Mouse (Mus musculus) CH12.LX (cell line): ENCODE data around the gene Rnd1. TPM values are rescaled to one million over a fixed set of nuclear protein-coding genes. Genes with fewer than 3 reads are reported as not detected.

Experiments used
- DNase-seq: peaks from one replicate; pipeline ENCODE4 v3.0.0-alpha.2; 2013; ENCODE audit errors: extremely low read depth
- H3K27ac ChIP-seq: 2 replicates; pipeline ENCODE4 v1.5.1; 2012; ENCODE audit warnings: low read depth, mild to moderate bottlenecking, control low read depth, moderate library complexity; ENCODE audit not compliant: insufficient read depth
- H3K27me3 ChIP-seq: replicated peaks from 2 replicates; pipeline ENCODE3; 2012; ENCODE audit warnings: inconsistent platforms
- H3K36me3 ChIP-seq, 2 experiments: replicated peaks in 1 of 2; 2 replicates each; pipeline versions ENCODE3 to v1.6.1; 2012; ENCODE audit warnings: inconsistent platforms in 1 of 2, low read length in 1 of 2, mild to moderate bottlenecking in 1 of 2, mixed read lengths in 1 of 2, moderate library complexity in 1 of 2; ENCODE audit not compliant: control insufficient read depth in 1 of 2, insufficient read depth in 1 of 2
- H3K4me1 ChIP-seq, 2 experiments: 2 replicates each; pipeline ENCODE4 v1.6.1; 2012; ENCODE audit warnings: inconsistent platforms in 1 of 2, moderate library complexity in 1 of 2; ENCODE audit not compliant: insufficient read depth in 2 of 2, control insufficient read depth in 1 of 2
- H3K4me2 ChIP-seq: 2 replicates; pipeline ENCODE4 v1.6.1; 2012; ENCODE audit warnings: low read depth, mild to moderate bottlenecking, control low read depth; ENCODE audit not compliant: poor library complexity, insufficient read depth, severe bottlenecking
- H3K4me3 ChIP-seq, 3 experiments: fragments of 150-350 bp in 1 of 3; sonication (generic) in 1 of 3; replicated peaks in 1 of 3; 2 replicates each; pipeline versions ENCODE3 to v1.5.1; 2011 to 2012; ENCODE audit warnings: low read depth in 2 of 3, low read length in 2 of 3, mild to moderate bottlenecking in 2 of 3, moderate library complexity in 2 of 3, control low read depth in 1 of 3, improper control_type of control experiment in 1 of 3, inconsistent platforms in 1 of 3, mixed read lengths in 1 of 3; ENCODE audit not compliant: poor library complexity in 1 of 3
- H3K79me2 ChIP-seq: replicated peaks from 2 replicates; pipeline ENCODE4 v1.6.1; 2012; ENCODE audit warnings: mild to moderate bottlenecking, moderate library complexity; ENCODE audit not compliant: control insufficient read depth, poor library complexity, insufficient read depth, severe bottlenecking; ENCODE audit errors: extremely low read depth
- H3K9ac ChIP-seq: 2 replicates; pipeline ENCODE4 v1.6.1; 2012; ENCODE audit warnings: low read depth, mild to moderate bottlenecking, control low read depth, moderate library complexity; ENCODE audit not compliant: insufficient read depth
- H3K9me3 ChIP-seq: replicated peaks from 2 replicates; pipeline ENCODE3; 2012; ENCODE audit warnings: low read length, inconsistent platforms, mixed read lengths
- BHLHE40 ChIP-seq: IDR thresholded peaks from 2 replicates; pipeline ENCODE4 v1.6.1; 2011; ENCODE audit warnings: mild to moderate bottlenecking, low read depth, low read length, improper control_type of control experiment
- CHD1 ChIP-seq: IDR thresholded peaks from 2 replicates; pipeline ENCODE4 v1.6.1; 2012; ENCODE audit warnings: low read depth, low read length, improper control_type of control experiment, inconsistent platforms
- CHD2 ChIP-seq: IDR thresholded peaks from 2 replicates; pipeline ENCODE4 v1.6.1; 2011; ENCODE audit warnings: low read length, improper control_type of control experiment
- CTCF ChIP-seq, 2 experiments: IDR thresholded peaks in 1 of 2; conservative IDR thresholded peaks in 1 of 2; 2 replicates each; pipeline ENCODE4 v1.5.1; 2011 to 2012; ENCODE audit warnings: low read depth in 2 of 2, low read length in 2 of 2, improper control_type of control experiment in 1 of 2, inconsistent platforms in 1 of 2, mild to moderate bottlenecking in 1 of 2, moderate library complexity in 1 of 2
- E2F4 ChIP-seq: IDR thresholded peaks from 2 replicates; pipeline ENCODE4 v1.6.1; 2011; ENCODE audit warnings: low read depth, low read length, improper control_type of control experiment; ENCODE audit not compliant: insufficient replicate concordance
- ELF1 ChIP-seq: IDR thresholded peaks from 2 replicates; pipeline ENCODE4 v1.6.1; 2014; ENCODE audit warnings: low read depth, mild to moderate bottlenecking, inconsistent platforms, low read length, improper control_type of control experiment
- ETS1 ChIP-seq: conservative IDR thresholded peaks from 2 replicates; pipeline ENCODE4 v1.6.1; 2012; ENCODE audit warnings: low read depth, mild to moderate bottlenecking, inconsistent platforms, low read length, improper control_type of control experiment, moderate library complexity
- GABPA ChIP-seq: IDR thresholded peaks from 2 replicates; pipeline ENCODE4 v1.6.1; 2012; ENCODE audit warnings: low read depth, low read length, improper control_type of control experiment, inconsistent platforms; ENCODE audit not compliant: insufficient replicate concordance
- IRF4 ChIP-seq: IDR thresholded peaks from 2 replicates; pipeline ENCODE4 v1.6.1; 2014; ENCODE audit warnings: low read depth, mild to moderate bottlenecking, inconsistent platforms, low read length, improper control_type of control experiment
- KAT2A ChIP-seq: IDR thresholded peaks from 2 replicates; pipeline ENCODE4 v1.6.1; 2012; ENCODE audit warnings: low read length, improper control_type of control experiment, inconsistent platforms; ENCODE audit not compliant: insufficient replicate concordance
- MAFK ChIP-seq: IDR thresholded peaks from 2 replicates; pipeline ENCODE4 v1.6.1; 2011; ENCODE audit warnings: low read length, improper control_type of control experiment; ENCODE audit not compliant: insufficient replicate concordance
- MAX ChIP-seq: IDR thresholded peaks from 2 replicates; pipeline ENCODE4 v1.6.1; 2011; ENCODE audit warnings: low read length, improper control_type of control experiment
- MAZ ChIP-seq: IDR thresholded peaks from 2 replicates; pipeline ENCODE4 v1.6.1; 2012; ENCODE audit warnings: low read depth, mild to moderate bottlenecking, inconsistent platforms, low read length, improper control_type of control experiment, moderate library complexity
- MEF2A ChIP-seq: IDR thresholded peaks from 2 replicates; pipeline ENCODE4 v1.6.1; 2014; ENCODE audit warnings: low read depth, mild to moderate bottlenecking, inconsistent platforms, low read length, improper control_type of control experiment, borderline replicate concordance
- MYC ChIP-seq: IDR thresholded peaks from 2 replicates; pipeline ENCODE4 v1.6.1; 2011; ENCODE audit warnings: low read depth, mild to moderate bottlenecking, improper control_type of control experiment, low read length
- NELFE ChIP-seq: IDR thresholded peaks from 2 replicates; pipeline ENCODE4 v1.6.1; 2011; ENCODE audit warnings: low read depth, low read length, improper control_type of control experiment
- NRF1 ChIP-seq: IDR thresholded peaks from 2 replicates; pipeline ENCODE4 v1.6.1; 2014; ENCODE audit warnings: low read depth, mild to moderate bottlenecking, inconsistent platforms, low read length, improper control_type of control experiment, moderate library complexity
- POLR2A ChIP-seq: IDR thresholded peaks from 2 replicates; pipeline ENCODE4 v1.6.1; 2011; ENCODE audit warnings: low read depth, mild to moderate bottlenecking, improper control_type of control experiment, low read length
- POLR2AphosphoS2 ChIP-seq: IDR thresholded peaks from 2 replicates; pipeline ENCODE4 v1.6.1; 2011; ENCODE audit warnings: low read depth, low read length, improper control_type of control experiment
- RAD21 ChIP-seq: IDR thresholded peaks from 2 replicates; pipeline ENCODE4 v1.6.1; 2011; ENCODE audit warnings: low read depth, mild to moderate bottlenecking, low read length, improper control_type of control experiment, moderate library complexity
- RCOR1 ChIP-seq: conservative IDR thresholded peaks from 2 replicates; pipeline ENCODE4 v1.6.1; 2012; ENCODE audit warnings: low read depth, mild to moderate bottlenecking, inconsistent platforms, low read length, improper control_type of control experiment
- SMC3 ChIP-seq: IDR thresholded peaks from 2 replicates; pipeline ENCODE4 v1.6.1; 2011; ENCODE audit warnings: low read depth, low read length, improper control_type of control experiment
- TBP ChIP-seq: conservative IDR thresholded peaks from 2 replicates; pipeline ENCODE4 v1.6.1; 2011; ENCODE audit warnings: low read depth, low read length, improper control_type of control experiment
- UBTF ChIP-seq: IDR thresholded peaks from 2 replicates; pipeline ENCODE4 v1.6.1; 2012; ENCODE audit warnings: low read depth, mild to moderate bottlenecking, inconsistent platforms, low read length, improper control_type of control experiment, moderate library complexity
- ZC3H11A ChIP-seq: IDR thresholded peaks from 2 replicates; pipeline ENCODE4 v1.6.1; 2012; ENCODE audit warnings: low read depth, mild to moderate bottlenecking, inconsistent platforms, low read length, improper control_type of control experiment
- ZKSCAN1 ChIP-seq: IDR thresholded peaks from 2 replicates; pipeline ENCODE4 v1.6.1; 2012; ENCODE audit warnings: low read depth, inconsistent platforms, low read length, improper control_type of control experiment, borderline replicate concordance
- ZMIZ1 ChIP-seq: IDR thresholded peaks from 2 replicates; pipeline ENCODE4 v1.6.1; 2012; ENCODE audit warnings: low read depth, mild to moderate bottlenecking, inconsistent platforms, low read length, improper control_type of control experiment
- ZNF384 ChIP-seq: IDR thresholded peaks from 2 replicates; pipeline ENCODE4 v1.6.1; 2012; ENCODE audit warnings: low read depth, low read length, improper control_type of control experiment, inconsistent platforms
- dilution Hi-C: fragments of 300-500 bp; cut with MboI; formaldehyde crosslinking; loops from 2 replicates; pipeline ENCODE4 v1.14.3; 2020; ENCODE audit warnings: low sequenced_read_pairs; ENCODE audit not compliant: extremely low pct_unique_long_range_greater_than_20kb, extremely low pct_ligation_motif_present
- in situ Hi-C: fragments of 300-500 bp; cut with MboI; formaldehyde crosslinking; loops from 3 replicates; pipeline ENCODE4 v1.14.3; 2019; ENCODE audit warnings: low sequenced_read_pairs, low pct_ligation_motif_present, low pct_unique_long_range_greater_than_20kb, mixed read lengths
- polyA plus RNA-seq: library from polyadenylated mRNA; unstranded; fragments of >175 nt; gene quantifications from 2 replicates; pipeline ENCODE4 v1.2.1, GENCODE M21; 2012; ENCODE audit warnings: low read depth; ENCODE audit not compliant: insufficient read length
- total RNA-seq, 2 experiments: library from RNA; depleted of rRNA; stranded (reverse); fragments of 300-350 nt in 1 of 2; fragments of >200 nt in 1 of 2; gene quantifications; 2 replicates each; pipeline ENCODE4 v1.2.3; 2012 to 2014

The Rnd1 gene
- total and polyA plus RNA-seq, 3 experiments = 6.0 to 9.4 (median 6.3) TPM

- DNase-seq = peak; percentile 65
- Histone ChIP-seq H3K4me3 (no peak overlapping the region), H3K79me2 (peaks cover 26% of the 10 kb centered on the region), H3K9me3 (no peaks in the 10 kb centered on the region), H3K4me2 (peak overlapping the region; percentile 69), H3K4me1 (peaks cover 7 to 20% of the 10 kb centered on the region in 2 experiments), H3K27me3 (no peaks in the 10 kb centered on the region), H3K36me3 (peaks cover 7 to 22% of the 10 kb centered on the region in 2 experiments), H3K27ac (no peak overlapping the region), H3K9ac (peak overlapping the region; percentile 58; the same call in 1 of the 2 replicates)
- dilution Hi-C loops = no loop called here
- TF ChIP-seq RAD21 (peak; percentile 76), CTCF (conservative IDR thresholded peaks at IDR 0.05 in 1 of 2, IDR thresholded peaks at IDR 0.05 in 1 of 2; ENCODE audit: low read depth in 2 of 2, low read length in 2 of 2) (peak in 1 of 2 experiments; percentile 86; a peak in 2 of 4 replicates), MAZ (no peak), MEF2A (no peak), UBTF (no peak), CHD1 (no peak), ELF1 (no peak), CHD2 (no peak), ZMIZ1 (no peak), MYC (no peak), MAFK (no peak), RCOR1 (no peak), E2F4 (no peak), TBP (no peak), MAX (no peak), SMC3 (peak; percentile 66), NRF1 (no peak), NELFE (no peak), BHLHE40 (no peak), ZNF384 (peak; percentile 89), ZC3H11A (no peak), POLR2AphosphoS2 (no peak), POLR2A (no peak), ETS1 (no peak), GABPA (no peak), ZKSCAN1 (no peak), IRF4 (no peak), KAT2A (no peak)
- in situ Hi-C loops = no loop called here
These were observed 13.0 kb downstream of the Rnd1 start for GRCm38 (mm10) chr15:98664042-98664907.
